Mouse (Mus musculus): ENCODE measurements around the gene Sorbs1. TPM values are rescaled to one million over a fixed set of nuclear protein-coding genes. Genes with fewer than 3 reads are reported as not detected.

Gene Sorbs1
- polyA plus RNA-seq, 1 experiment from 2014 or later: 68.9 TPM

DNA sequence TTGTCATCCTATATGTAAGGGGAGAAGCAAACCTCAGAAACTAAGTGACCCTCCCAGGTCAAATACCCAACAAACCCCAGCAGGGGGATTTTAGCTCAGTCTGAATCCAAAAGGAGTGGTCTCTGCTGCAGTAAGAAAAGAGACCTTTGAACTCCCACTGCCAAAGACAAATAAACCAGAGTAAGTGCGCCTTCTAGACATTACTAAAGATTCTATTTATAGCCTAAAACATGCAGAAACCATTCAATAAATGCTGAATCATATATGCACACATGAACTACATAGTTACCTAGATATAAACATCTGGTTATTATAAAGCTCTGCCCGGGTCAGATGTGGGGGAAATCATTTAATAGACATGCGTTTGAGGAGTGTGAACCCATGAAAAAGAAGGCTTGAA, 84.0 kb downstream of the Sorbs1 start:
- TF ChIP-seq CTCF (IDR thresholded peaks at IDR 0.05): no peak
- POLR2A ChIA-PET: no interaction called here
- DNase-seq (ENCODE audit: low read depth, low spot score): no peak
- ATAC-seq: no peak
- CTCF ChIA-PET: interaction anchor here (1.2 kb wide), 1 partner anchor 9 kb away, joined by 3 read pairs; no protein-coding TSS in a partner anchor
- in situ Hi-C loops (cut with MboI; ENCODE audit: low pct_unique_long_range_greater_than_20kb): no loop called here
- no peaks in the 10 kb centered on the region for H3K27me3 ChIP-seq

GRCm38 (mm10) chr19:40429169-40429568, 84.4 kb downstream of the Sorbs1 start:
- H3K27me3 ChIP-seq: no peaks in the 10 kb centered on the region
- DNase-seq (ENCODE audit: low read depth, low spot score): no peak
- POLR2A ChIA-PET: interaction anchor here (0.8 kb wide), 1 partner anchor 20 kb away, joined by 3 read pairs; no protein-coding TSS in a partner anchor
- no peak for ATAC-seq
- CTCF ChIA-PET: interaction anchor here (1.2 kb wide), 1 partner anchor 9 kb away, joined by 3 read pairs; no protein-coding TSS in a partner anchor
- in situ Hi-C loops (cut with MboI; ENCODE audit: low pct_unique_long_range_greater_than_20kb): no loop called here
- no peak for TF ChIP-seq CTCF (IDR thresholded peaks at IDR 0.05)

DNA sequence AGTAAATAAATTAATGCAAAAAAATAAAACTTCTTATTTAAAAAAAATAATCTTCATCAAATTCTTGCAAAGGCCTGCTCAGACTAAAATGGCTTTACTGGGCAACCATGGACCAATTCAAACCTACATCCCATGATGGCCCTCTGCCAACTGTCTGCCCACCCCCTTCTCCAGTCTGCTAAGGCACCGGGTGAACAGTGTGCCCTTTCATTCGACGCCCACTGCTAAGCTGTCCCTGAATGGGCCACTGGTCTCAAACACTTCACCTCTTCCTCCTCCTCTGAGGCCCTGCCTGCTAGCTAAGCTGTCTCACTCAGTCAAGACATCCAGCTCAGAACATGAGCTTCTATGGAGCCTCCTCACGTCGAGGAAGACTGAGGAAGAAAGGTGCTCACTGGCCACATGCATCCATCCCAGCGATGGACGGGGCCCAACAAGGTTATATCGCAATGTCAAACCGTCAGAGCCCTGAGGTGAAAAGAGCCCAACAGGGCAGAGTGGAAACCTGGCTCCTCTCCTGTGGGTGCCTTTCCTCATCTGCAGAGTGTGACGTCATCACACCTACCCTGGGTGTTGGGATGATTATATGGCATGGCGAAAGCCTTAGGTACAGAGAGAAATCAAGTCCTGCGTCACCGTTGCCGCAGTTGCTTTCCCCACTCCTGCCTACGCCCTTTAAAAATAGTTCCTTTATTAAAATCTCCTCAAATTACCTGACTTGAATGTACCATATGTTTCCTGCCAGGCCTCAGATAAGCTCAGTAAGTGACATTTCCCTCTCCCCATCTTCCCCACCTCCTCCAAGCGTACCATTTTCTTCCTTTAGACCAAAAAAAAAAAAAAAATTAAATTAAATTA, 87.2 kb downstream of the Sorbs1 start:
- in situ Hi-C loops (cut with MboI; ENCODE audit: low pct_unique_long_range_greater_than_20kb): no loop called here
- no peaks in the 10 kb centered on the region for H3K27me3 ChIP-seq
- CTCF ChIA-PET: interaction anchor here (1.0 kb wide), 1 partner anchor 17 kb away, joined by 3 read pairs; no protein-coding TSS in a partner anchor
- ATAC-seq: no peak
- POLR2A ChIA-PET: interaction anchor here (0.7 to 1.2 kb wide), 2 partner anchors 9 to 10 kb away, joined by 3 read pairs; no protein-coding TSS in a partner anchor
- no peak for TF ChIP-seq CTCF (IDR thresholded peaks at IDR 0.05)
- DNase-seq (ENCODE audit: low read depth, low spot score): no peak

- in situ Hi-C loops (cut with MboI; ENCODE audit: low pct_unique_long_range_greater_than_20kb): no loop called here
- DNase-seq (ENCODE audit: low read depth, low spot score) (no peak), ATAC-seq (no peak)
- no peaks in the 10 kb centered on the region for H3K27me3 ChIP-seq
- TF ChIP-seq CTCF (IDR thresholded peaks at IDR 0.05): no peak
- ChIA-PET CTCF (interaction anchor here (0.8 kb wide), 1 partner anchor 87 kb away, joined by 3 read pairs; no protein-coding TSS in a partner anchor), POLR2A (interaction anchor here (0.7 to 1.2 kb wide), 3 partner anchors 9 to 13 kb away, joined by 3 to 4 read pairs (median 3); no protein-coding TSS in a partner anchor)
Observed at GRCm38 (mm10) chr19:40425326-40425725, 88.3 kb downstream of the Sorbs1 start.

DNA sequence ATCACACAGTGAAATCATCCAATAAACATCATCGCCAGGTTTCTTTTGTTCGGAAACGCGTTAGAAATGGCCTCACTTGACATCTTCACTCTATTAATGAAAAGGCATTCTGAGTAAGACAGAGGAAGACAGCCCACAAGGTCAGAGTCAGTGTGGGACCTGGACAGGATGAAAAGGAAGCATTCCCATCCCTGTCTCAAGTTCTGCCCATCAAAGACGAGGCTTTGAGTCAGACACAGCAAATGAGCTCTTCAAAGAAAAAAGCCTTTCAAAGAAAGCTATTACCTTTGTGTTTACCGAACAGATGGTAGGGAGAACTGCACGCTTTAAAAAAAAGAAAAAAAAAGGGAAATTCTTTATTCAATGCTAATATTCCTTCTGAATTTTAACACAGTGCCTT, 92.5 kb downstream of the Sorbs1 start:
- in situ Hi-C loops (cut with MboI; ENCODE audit: low pct_unique_long_range_greater_than_20kb): no loop called here
- no peak for TF ChIP-seq CTCF (IDR thresholded peaks at IDR 0.05)
- DNase-seq (ENCODE audit: low read depth, low spot score) (no peak), ATAC-seq (no peak)
- no peaks in the 10 kb centered on the region for H3K27me3 ChIP-seq
- ChIA-PET POLR2A (no interaction called here), CTCF (interaction anchor here (1.3 kb wide), 1 partner anchor 8 kb away, joined by 3 read pairs; no protein-coding TSS in a partner anchor)

- ATAC-seq: no peak
- no peak for DNase-seq (ENCODE audit: low read depth, low spot score)
Observed at GRCm38 (mm10) chr19:40419315-40419714, 94.3 kb downstream of the Sorbs1 start.

DNA sequence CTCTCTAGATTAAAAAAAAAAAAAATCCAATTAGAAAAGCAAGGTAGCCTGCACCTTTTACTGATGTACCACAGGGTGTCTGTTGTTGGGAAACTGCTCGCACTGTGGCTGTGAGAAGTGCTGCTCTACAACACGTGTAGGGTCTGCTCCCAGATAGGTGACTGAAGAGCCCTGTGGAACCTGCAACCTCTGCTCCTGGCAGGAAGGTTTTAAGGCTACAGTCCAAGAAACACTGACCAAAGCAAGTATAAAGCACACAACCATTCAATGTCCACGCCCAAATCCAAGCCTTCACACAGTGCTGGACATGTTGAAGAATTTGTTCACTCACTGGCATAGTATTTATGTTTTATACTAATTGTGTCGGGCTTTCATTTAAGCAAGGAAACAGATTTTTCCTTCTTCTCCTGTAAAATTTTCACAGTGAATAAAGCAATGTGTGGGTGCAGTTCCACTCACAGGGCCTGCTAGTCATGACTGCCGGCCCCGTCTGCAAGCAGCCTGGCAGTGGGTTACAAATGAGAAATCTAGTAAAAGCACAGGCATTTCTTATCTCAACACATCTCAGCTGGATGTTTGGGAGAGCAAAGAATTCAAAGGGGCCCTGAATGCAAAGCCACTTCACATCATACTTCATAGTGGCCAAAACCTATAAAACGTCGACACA, 96.3 kb downstream of the Sorbs1 start:
- no peaks in the 10 kb centered on the region for H3K27me3 ChIP-seq
- no peak for TF ChIP-seq CTCF (IDR thresholded peaks at IDR 0.05)
- ATAC-seq (no peak), DNase-seq (ENCODE audit: low read depth, low spot score) (no peak)
- CTCF ChIA-PET: interaction anchor here (1.0 kb wide), 1 partner anchor 15 kb away, joined by 3 read pairs; no protein-coding TSS in a partner anchor
- in situ Hi-C loops (cut with MboI; ENCODE audit: low pct_unique_long_range_greater_than_20kb): no loop called here
- POLR2A ChIA-PET: no interaction called here

More at GRCm38 (mm10) chr19:40419315-40419714, 94.3 kb downstream of the Sorbs1 start:
- POLR2A ChIA-PET: no interaction called here
- CTCF ChIA-PET: no interaction called here
- no peaks in the 10 kb centered on the region for H3K27me3 ChIP-seq
- TF ChIP-seq CTCF (IDR thresholded peaks at IDR 0.05): no peak
- in situ Hi-C loops (cut with MboI; ENCODE audit: low pct_unique_long_range_greater_than_20kb): no loop called here

- DNase-seq (ENCODE audit: low read depth, low spot score) (no peak), ATAC-seq (no peak)
- TF ChIP-seq CTCF (IDR thresholded peaks at IDR 0.05): no peak
- H3K27me3 ChIP-seq: no peaks in the 10 kb centered on the region
- POLR2A ChIA-PET: interaction anchor here (1.1 kb wide), 1 partner anchor 10 kb away, joined by 3 read pairs; no protein-coding TSS in a partner anchor
- in situ Hi-C loops (cut with MboI; ENCODE audit: low pct_unique_long_range_greater_than_20kb): no loop called here
- CTCF ChIA-PET: no interaction called here
Observed at GRCm38 (mm10) chr19:40415725-40416124, 97.9 kb downstream of the Sorbs1 start.

DNA sequence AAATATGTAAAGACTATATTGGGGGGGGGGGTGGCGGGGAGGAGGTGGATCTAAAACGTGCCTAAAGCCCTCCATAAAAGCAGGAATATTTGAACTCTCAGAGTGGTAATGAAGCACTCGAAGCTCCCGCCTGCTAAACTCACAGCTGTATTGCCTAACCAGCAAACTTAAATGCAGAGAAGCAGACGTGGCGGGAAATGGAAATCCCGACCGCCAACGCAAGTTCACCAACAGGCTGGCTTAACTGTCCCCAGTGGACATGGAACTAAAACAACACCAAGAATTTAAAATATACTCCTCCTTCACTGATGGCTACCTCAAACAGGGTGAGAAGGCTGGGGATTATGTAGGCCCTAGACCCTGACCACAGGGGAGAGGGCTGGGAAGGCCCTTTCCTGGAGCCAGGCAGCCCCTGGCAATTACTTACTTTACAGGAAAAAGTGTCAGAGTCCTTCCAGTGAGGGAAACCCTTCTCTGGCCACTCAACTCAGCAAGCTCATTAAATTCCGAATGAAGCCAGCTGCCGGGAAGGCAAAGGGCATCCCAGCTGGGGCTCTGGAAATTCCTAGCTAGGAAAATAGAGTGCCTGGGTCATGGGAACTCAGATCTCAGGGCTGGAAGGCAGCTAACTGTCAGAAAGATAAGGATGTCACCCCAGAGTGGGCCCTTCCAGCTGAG, 98.6 kb downstream of the Sorbs1 start:
- no peaks in the 10 kb centered on the region for H3K27me3 ChIP-seq
- in situ Hi-C loops (cut with MboI; ENCODE audit: low pct_unique_long_range_greater_than_20kb): no loop called here
- ChIA-PET POLR2A (no interaction called here), CTCF (no interaction called here)
- no peak for DNase-seq (ENCODE audit: low read depth, low spot score)
- no peak for ATAC-seq
- TF ChIP-seq CTCF (IDR thresholded peaks at IDR 0.05): no peak

DNA sequence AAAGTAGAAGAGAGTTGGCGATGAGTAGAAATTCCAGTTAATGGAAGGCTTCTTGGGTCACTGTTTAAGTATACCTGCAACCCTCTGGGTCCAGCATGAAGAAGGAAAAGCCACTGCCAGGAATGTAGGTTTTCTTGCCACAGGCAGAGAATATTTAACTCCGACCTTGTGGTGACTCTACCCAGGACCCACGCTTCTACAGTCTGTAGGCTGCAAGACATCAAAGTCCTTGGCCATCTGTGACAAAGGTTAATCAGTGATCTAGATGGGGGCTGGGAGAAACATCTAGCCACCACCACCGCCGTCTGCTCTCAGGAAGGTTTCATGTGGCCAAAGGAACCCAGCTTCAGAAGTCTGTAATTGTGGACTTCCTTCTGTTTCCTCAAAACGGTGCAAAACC, 99.2 kb downstream of the Sorbs1 start:
- DNase-seq (ENCODE audit: low read depth, low spot score) (no peak), ATAC-seq (peak; percentile 12)
- in situ Hi-C loops (cut with MboI; ENCODE audit: low pct_unique_long_range_greater_than_20kb): no loop called here
- H3K27me3 ChIP-seq: no peaks in the 10 kb centered on the region
- no peak for TF ChIP-seq CTCF (IDR thresholded peaks at IDR 0.05)
- ChIA-PET POLR2A (no interaction called here), CTCF (interaction anchor here (0.7 kb wide), 1 partner anchor 9 kb away, joined by 3 read pairs; no protein-coding TSS in a partner anchor)
